Mouse (Mus musculus) MEL (cell line): ENCODE measurements around the gene Klf4. TPM values are rescaled to one million over a fixed set of nuclear protein-coding genes. Genes with fewer than 3 reads are reported as not detected.

Source experiments
- DNase-seq: peaks from one replicate; pipeline ENCODE4 v3.0.0; 2011; ENCODE audit warnings: low read depth, low spot score
- H3K27ac ChIP-seq: 2 replicates; pipeline ENCODE4 v1.5.1; 2012; ENCODE audit warnings: low read depth, mild to moderate bottlenecking, control low read depth, low read length, moderate library complexity; ENCODE audit not compliant: control insufficient read depth
- H3K27me3 ChIP-seq, 2 experiments: fragments of 150-350 bp in 1 of 2; sonication (generic) in 1 of 2; 2 replicates each; pipeline ENCODE4 v1.6.1; 2012; ENCODE audit warnings: low read length in 2 of 2, mild to moderate bottlenecking in 2 of 2, improper control_type of control experiment in 1 of 2, moderate library complexity in 1 of 2; ENCODE audit not compliant: insufficient read depth in 2 of 2, control insufficient read depth in 1 of 2
- H3K36me3 ChIP-seq, 2 experiments: 2 replicates each; pipeline ENCODE4 v1.6.1; 2012 to 2014; ENCODE audit warnings: low read length in 2 of 2, improper control_type of control experiment in 1 of 2, inconsistent platforms in 1 of 2, mild to moderate bottlenecking in 1 of 2; ENCODE audit not compliant: insufficient read depth in 2 of 2, control insufficient read depth in 1 of 2
- H3K4me1 ChIP-seq, 2 experiments: fragments of 150-350 bp in 1 of 2; sonication (generic) in 1 of 2; 2 replicates each; pipeline ENCODE4 v1.6.1; 2012; ENCODE audit warnings: low read length in 2 of 2, improper control_type of control experiment in 1 of 2, mild to moderate bottlenecking in 1 of 2; ENCODE audit not compliant: insufficient read depth in 2 of 2, control insufficient read depth in 1 of 2
- H3K4me3 ChIP-seq, 2 experiments: fragments of 150-350 bp in 1 of 2; sonication (generic) in 1 of 2; 2 replicates each; pipeline ENCODE4 v1.5.1; 2012; ENCODE audit warnings: low read depth in 2 of 2, low read length in 2 of 2, mild to moderate bottlenecking in 2 of 2, moderate library complexity in 2 of 2, control low read depth in 1 of 2, improper control_type of control experiment in 1 of 2; ENCODE audit not compliant: control insufficient read depth in 1 of 2, insufficient read depth in 1 of 2
- H3K79me2 ChIP-seq: 2 replicates; pipeline ENCODE4 v1.6.1; 2012; ENCODE audit warnings: mild to moderate bottlenecking, low read length, moderate library complexity; ENCODE audit not compliant: control insufficient read depth, poor library complexity, insufficient read depth
- H3K9ac ChIP-seq: 2 replicates; pipeline ENCODE4 v1.6.1; 2012; ENCODE audit warnings: low read depth, mild to moderate bottlenecking, control low read depth, low read length, moderate library complexity; ENCODE audit not compliant: control insufficient read depth, poor library complexity, severe bottlenecking
- H3K9me3 ChIP-seq: fragments of 150-350 bp; sonication (generic); replicated peaks from 2 replicates; pipeline ENCODE4 v1.6.1; 2012; ENCODE audit warnings: mild to moderate bottlenecking, low read length, improper control_type of control experiment, moderate library complexity; ENCODE audit not compliant: insufficient read depth
- CHD1 ChIP-seq: IDR thresholded peaks from 2 replicates; pipeline ENCODE4 v1.6.1; 2012; ENCODE audit warnings: low read depth, mild to moderate bottlenecking, inconsistent platforms, low read length, improper control_type of control experiment
- CHD2 ChIP-seq: IDR thresholded peaks from 2 replicates; pipeline ENCODE4 v1.6.1; 2011; ENCODE audit warnings: low read length, improper control_type of control experiment
- E2F4 ChIP-seq: IDR thresholded peaks from 2 replicates; pipeline ENCODE4 v1.6.1; 2011; ENCODE audit warnings: low read depth, low read length, improper control_type of control experiment, borderline replicate concordance
- ELF1 ChIP-seq: IDR thresholded peaks from 2 replicates; pipeline ENCODE4 v1.6.1; 2014; ENCODE audit warnings: low read depth, mild to moderate bottlenecking, inconsistent platforms, low read length, improper control_type of control experiment, moderate library complexity
- EP300 ChIP-seq, 2 experiments: IDR thresholded peaks; 2 replicates each; pipeline ENCODE4 v1.6.1; 2011; ENCODE audit warnings: improper control_type of control experiment in 2 of 2, low read length in 2 of 2, low read depth in 1 of 2, mild to moderate bottlenecking in 1 of 2
- ETS1 ChIP-seq: IDR thresholded peaks from 2 replicates; pipeline ENCODE4 v1.6.1; 2012; ENCODE audit warnings: low read depth, mild to moderate bottlenecking, inconsistent platforms, low read length, improper control_type of control experiment, moderate library complexity
- KAT2A ChIP-seq: conservative IDR thresholded peaks from 2 replicates; pipeline ENCODE4 v1.6.1; 2012; ENCODE audit warnings: low read depth, low read length, improper control_type of control experiment, inconsistent platforms
- MAFK ChIP-seq: IDR thresholded peaks from 2 replicates; pipeline ENCODE4 v1.6.1; 2011; ENCODE audit warnings: low read depth, mild to moderate bottlenecking, low read length, improper control_type of control experiment, borderline replicate concordance
- MAX ChIP-seq: IDR thresholded peaks from 2 replicates; pipeline ENCODE4 v1.6.1; 2011; ENCODE audit warnings: low read length, improper control_type of control experiment
- MAZ ChIP-seq: IDR thresholded peaks from 2 replicates; pipeline ENCODE4 v1.6.1; 2012; ENCODE audit warnings: low read depth, mild to moderate bottlenecking, inconsistent platforms, low read length, improper control_type of control experiment
- MEF2A ChIP-seq: IDR thresholded peaks from 2 replicates; pipeline ENCODE4 v1.6.1; 2014; ENCODE audit warnings: low read depth, mild to moderate bottlenecking, inconsistent platforms, low read length, improper control_type of control experiment; ENCODE audit not compliant: poor library complexity, insufficient replicate concordance, severe bottlenecking; ENCODE audit errors: extremely low read depth
- MYB ChIP-seq: IDR thresholded peaks from 2 replicates; pipeline ENCODE4 v1.6.1; 2011; ENCODE audit warnings: mild to moderate bottlenecking, low read depth, low read length, improper control_type of control experiment
- MYC ChIP-seq: IDR thresholded peaks from 2 replicates; pipeline ENCODE4 v1.6.1; 2011; ENCODE audit warnings: low read depth, mild to moderate bottlenecking, low read length, improper control_type of control experiment, moderate library complexity
- NELFE ChIP-seq: IDR thresholded peaks from 2 replicates; pipeline ENCODE4 v1.6.1; 2011; ENCODE audit warnings: low read depth, low read length, improper control_type of control experiment
- NRF1 ChIP-seq: IDR thresholded peaks from 2 replicates; pipeline ENCODE4 v1.6.1; 2014; ENCODE audit warnings: low read depth, mild to moderate bottlenecking, inconsistent platforms, low read length, improper control_type of control experiment, moderate library complexity; ENCODE audit not compliant: poor library complexity, insufficient read depth, severe bottlenecking
- POLR2A ChIP-seq, 2 experiments: IDR thresholded peaks; 2 replicates each; pipeline ENCODE4 v1.6.1; 2011 to 2012; ENCODE audit warnings: low read length in 2 of 2, mild to moderate bottlenecking in 2 of 2, control low read depth in 1 of 2, improper control_type of control experiment in 1 of 2, low read depth in 1 of 2, moderate library complexity in 1 of 2; ENCODE audit not compliant: control insufficient read depth in 1 of 2, insufficient read depth in 1 of 2, poor library complexity in 1 of 2
- POLR2AphosphoS5 ChIP-seq: IDR thresholded peaks from 2 replicates; pipeline ENCODE4 v1.6.1; 2012; ENCODE audit warnings: low read depth, borderline replicate concordance, mild to moderate bottlenecking, inconsistent platforms, low read length, moderate library complexity, mixed read lengths
- SMC3 ChIP-seq: IDR thresholded peaks from 2 replicates; pipeline ENCODE4 v1.6.1; 2011; ENCODE audit warnings: low read depth, low read length, improper control_type of control experiment
- TAL1 ChIP-seq: IDR thresholded peaks from 2 replicates; pipeline ENCODE4 v1.6.1; 2012; ENCODE audit warnings: mild to moderate bottlenecking, inconsistent platforms, low read length, moderate library complexity, mixed read lengths
- TCF12 ChIP-seq: IDR thresholded peaks from 2 replicates; pipeline ENCODE4 v1.6.1; 2014; ENCODE audit warnings: low read depth, mild to moderate bottlenecking, inconsistent platforms, low read length, improper control_type of control experiment, moderate library complexity
- UBTF ChIP-seq: IDR thresholded peaks from 2 replicates; pipeline ENCODE4 v1.6.1; 2012; ENCODE audit warnings: low read depth, mild to moderate bottlenecking, inconsistent platforms, low read length, improper control_type of control experiment, moderate library complexity, borderline replicate concordance; ENCODE audit not compliant: insufficient read depth
- USF1 ChIP-seq: IDR thresholded peaks from 2 replicates; pipeline ENCODE4 v1.6.1; 2014; ENCODE audit warnings: low read depth, mild to moderate bottlenecking, inconsistent platforms, low read length, improper control_type of control experiment, moderate library complexity
- USF2 ChIP-seq, 2 experiments: IDR thresholded peaks; 2 replicates each; pipeline ENCODE4 v1.6.1; 2011 to 2012; ENCODE audit warnings: improper control_type of control experiment in 2 of 2, low read length in 2 of 2, borderline replicate concordance in 1 of 2, inconsistent platforms in 1 of 2, low read depth in 1 of 2, mild to moderate bottlenecking in 1 of 2; ENCODE audit not compliant: insufficient read depth in 1 of 2
- ZKSCAN1 ChIP-seq: IDR thresholded peaks from 2 replicates; pipeline ENCODE4 v1.6.1; 2012; ENCODE audit warnings: low read depth, mild to moderate bottlenecking, inconsistent platforms, low read length, improper control_type of control experiment, moderate library complexity
- ZNF384 ChIP-seq: IDR thresholded peaks from 2 replicates; pipeline ENCODE4 v1.6.1; 2012; ENCODE audit warnings: low read depth, mild to moderate bottlenecking, inconsistent platforms, low read length, improper control_type of control experiment
- polyA plus RNA-seq, 2 experiments: library from polyadenylated mRNA; stranded (reverse) in 1 of 2; unstranded in 1 of 2; fragments of >175 nt in 1 of 2; fragments of >200 nt in 1 of 2; gene quantifications; 2 replicates each; pipeline versions ENCODE4 v1.2.1 to v1.2.4; 2012; ENCODE audit warnings: low replicate concordance in 2 of 2, low read depth in 1 of 2; ENCODE audit not compliant: insufficient read length in 2 of 2, insufficient read depth in 1 of 2, missing spikeins in 1 of 2
- total RNA-seq: library from RNA; depleted of rRNA; stranded (reverse); fragments of 300-350 nt; gene quantifications from 2 replicates; pipeline ENCODE4 v1.2.3, GENCODE M21; 2012

The Klf4 gene
- total and polyA plus RNA-seq, 3 experiments, result not detected

DNA sequence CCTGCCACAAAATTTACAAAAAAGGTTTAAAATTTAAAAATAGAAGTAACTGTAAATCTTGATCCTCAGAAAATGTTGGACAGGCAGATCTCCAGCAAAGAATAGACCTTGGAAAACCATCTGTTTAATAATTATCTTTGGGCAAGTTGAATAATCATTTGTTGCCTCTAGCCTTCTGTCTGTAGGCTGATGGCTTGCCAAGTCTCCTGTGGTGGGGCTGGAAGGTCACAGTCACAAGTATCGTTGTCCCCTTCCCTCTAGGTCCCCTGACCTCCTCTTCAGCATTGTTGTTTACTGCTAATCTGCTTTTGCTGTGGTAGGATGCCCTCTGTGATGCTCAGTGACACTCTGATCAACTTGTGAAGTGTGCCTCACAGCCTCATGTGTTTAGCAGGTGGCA lies 33.6 kb downstream of the Klf4 start:
- no peak for DNase-seq
- TF ChIP-seq ZNF384 (no peak), UBTF (no peak), SMC3 (no peak), MYB (no peak), NRF1 (no peak), TCF12 (no peak), POLR2AphosphoS5 (no peak), MYC (no peak), NELFE (no peak), POLR2A (IDR thresholded peaks at IDR 0.05; ENCODE audit: control insufficient read depth in 1 of 2, insufficient read depth in 1 of 2, low read depth in 1 of 2, low read length in 2 of 2, poor library complexity in 1 of 2) (no peak), E2F4 (no peak), CHD2 (no peak), MAX (no peak), EP300 (IDR thresholded peaks at IDR 0.05; ENCODE audit: low read depth in 1 of 2, low read length in 2 of 2) (no peak), ZKSCAN1 (no peak)

DNA sequence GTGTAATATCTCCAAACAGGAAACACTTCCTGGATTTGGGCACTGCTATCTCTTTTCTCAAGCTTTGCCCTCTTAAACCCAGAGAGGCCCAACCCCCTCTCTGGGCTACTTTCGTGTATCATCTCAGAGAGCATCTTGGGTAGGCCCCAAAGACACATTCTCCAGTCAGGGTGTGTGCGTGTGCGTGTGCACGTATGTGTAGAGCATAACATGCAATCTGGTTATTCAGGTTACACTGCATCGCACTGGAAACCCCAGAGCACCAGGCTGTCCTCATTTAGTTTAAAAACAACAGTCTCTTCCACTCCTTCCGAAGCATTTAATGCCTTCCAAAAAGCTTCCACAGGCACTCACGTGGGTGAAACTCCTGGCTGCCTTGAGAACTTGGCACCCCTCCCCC lies 35.9 kb downstream of the Klf4 start:
- DNase-seq, result no peak
- H3K27ac ChIP-seq, result no peak overlapping the region
- H3K36me3 ChIP-seq, result no peaks in the 10 kb centered on the region
- H3K4me3 ChIP-seq, result no peak overlapping the region
- no peaks in the 10 kb centered on the region for H3K4me1 ChIP-seq
- H3K9me3 ChIP-seq, result no peaks in the 10 kb centered on the region
- TF ChIP-seq ETS1 (no peak), KAT2A (no peak), ELF1 (no peak), TAL1 (no peak), EP300 (IDR thresholded peaks at IDR 0.05; ENCODE audit: low read depth in 1 of 2, low read length in 2 of 2) (no peak), CHD1 (no peak), USF1 (no peak), MAZ (no peak), MAFK (no peak), MYC (no peak), USF2 (IDR thresholded peaks at IDR 0.05; ENCODE audit: borderline replicate concordance in 1 of 2, insufficient read depth in 1 of 2, low read depth in 1 of 2, low read length in 2 of 2) (no peak), SMC3 (no peak), CHD2 (no peak), MEF2A (no peak), POLR2A (IDR thresholded peaks at IDR 0.05; ENCODE audit: control insufficient read depth in 1 of 2, insufficient read depth in 1 of 2, low read depth in 1 of 2, low read length in 2 of 2, poor library complexity in 1 of 2) (no peak), NELFE (no peak), UBTF (no peak)
- no peaks in the 10 kb centered on the region for H3K27me3 ChIP-seq
- H3K79me2 ChIP-seq, result no peaks in the 10 kb centered on the region
- H3K9ac ChIP-seq, result no peak overlapping the region

More for the DNA sequence above, 33.6 kb downstream of the Klf4 start:
- H3K79me2 ChIP-seq, result no peaks in the 10 kb centered on the region
- no peaks in the 10 kb centered on the region for H3K4me1 ChIP-seq
- no peak overlapping the region for H3K27ac ChIP-seq
- no peak overlapping the region for H3K9ac ChIP-seq
- no peaks in the 10 kb centered on the region for H3K27me3 ChIP-seq
- H3K36me3 ChIP-seq, result no peaks in the 10 kb centered on the region
- H3K9me3 ChIP-seq, result no peaks in the 10 kb centered on the region
- no peak overlapping the region for H3K4me3 ChIP-seq
